Mouse (Mus musculus): Measurements from ENCODE around the gene Olfr71.

The Olfr71 gene

DNA sequence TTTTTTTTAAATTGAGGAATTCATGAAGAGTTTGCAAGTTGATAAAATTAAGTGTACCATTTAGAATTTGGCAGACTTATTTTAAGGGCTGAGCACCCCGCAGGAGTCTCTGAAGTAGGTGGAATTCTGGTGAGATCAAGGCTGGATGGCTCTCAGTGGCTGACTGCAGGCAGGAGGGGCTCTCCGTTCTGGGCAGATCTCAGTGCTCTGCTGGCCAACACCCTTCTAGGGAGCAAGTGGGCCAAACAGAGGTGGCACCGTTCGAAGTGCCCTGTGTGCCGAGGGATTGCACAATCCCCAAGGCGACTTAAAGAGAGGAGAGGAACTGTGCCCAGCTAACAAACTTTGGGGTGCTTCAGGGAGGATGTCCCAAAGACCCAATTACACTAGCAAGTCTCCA, at the start of gene Olfr71:
Gene Olfr71, minus strand, starts transcription at position 387 of the 400 bp plus-strand sequence.
- no peak for DNase-seq (ENCODE audit: low spot score)

DNA sequence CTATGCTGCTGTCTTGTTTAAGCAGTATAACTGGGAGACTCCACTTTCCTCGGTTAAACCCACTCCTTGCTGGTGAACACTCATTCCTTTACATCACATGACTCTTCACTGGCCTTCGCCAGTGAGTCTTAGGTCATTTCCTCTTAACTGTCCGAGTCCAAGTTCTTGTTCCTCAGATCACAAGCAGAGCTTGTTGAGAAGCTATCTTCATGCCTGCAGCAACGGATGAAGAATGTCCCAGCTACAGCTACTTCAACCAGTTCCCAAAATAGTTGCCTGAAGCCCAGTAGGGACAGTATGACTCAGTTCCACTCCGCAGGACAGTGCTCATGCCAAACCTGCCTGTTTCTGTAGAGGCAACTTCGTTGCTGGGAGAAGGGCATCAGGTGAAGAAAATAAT, 47.2 kb upstream of the Olfr71 start:
- no peak for DNase-seq (ENCODE audit: low spot score)

DNA sequence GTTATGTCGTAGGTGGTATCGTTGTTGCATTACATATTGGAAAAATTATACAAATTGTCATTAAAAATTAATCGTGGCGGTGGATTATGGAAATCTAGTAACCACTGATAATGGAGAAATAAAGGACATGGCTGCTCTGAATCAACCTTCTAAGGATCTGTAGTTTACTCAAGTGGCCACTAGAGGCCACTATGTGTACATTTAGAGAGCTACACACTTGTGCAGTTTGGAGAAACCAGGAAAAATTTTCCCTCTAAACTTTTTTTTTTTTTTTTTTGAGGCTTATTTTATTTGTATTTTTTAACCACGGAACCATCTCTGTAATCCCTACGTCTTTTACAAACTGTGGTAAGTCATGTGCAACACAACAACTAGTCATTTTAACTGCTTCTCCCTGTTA, 35.1 kb upstream of the Olfr71 start:
- no peak for DNase-seq (ENCODE audit: low spot score)

DNA sequence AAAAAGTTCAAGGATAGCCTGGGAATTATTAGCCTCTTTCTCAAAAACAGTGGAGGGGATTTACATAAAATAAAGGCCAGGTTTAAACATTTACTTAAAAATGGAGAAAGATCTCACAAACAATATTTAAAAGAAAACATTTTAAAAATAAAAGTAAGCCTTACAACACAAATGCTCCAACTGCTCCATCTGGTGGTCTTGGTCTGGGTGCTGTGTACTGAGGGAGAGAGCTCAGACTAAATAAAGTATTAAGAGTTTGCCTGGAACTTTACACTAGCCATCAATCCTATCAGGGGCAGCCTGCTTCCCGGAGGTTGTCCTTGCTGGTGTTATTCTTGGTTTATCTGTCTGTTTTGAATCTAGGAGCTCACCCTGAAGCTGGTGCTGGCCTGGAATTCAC, 33.0 kb upstream of the Olfr71 start:
- no peak for DNase-seq (ENCODE audit: low spot score)

DNA sequence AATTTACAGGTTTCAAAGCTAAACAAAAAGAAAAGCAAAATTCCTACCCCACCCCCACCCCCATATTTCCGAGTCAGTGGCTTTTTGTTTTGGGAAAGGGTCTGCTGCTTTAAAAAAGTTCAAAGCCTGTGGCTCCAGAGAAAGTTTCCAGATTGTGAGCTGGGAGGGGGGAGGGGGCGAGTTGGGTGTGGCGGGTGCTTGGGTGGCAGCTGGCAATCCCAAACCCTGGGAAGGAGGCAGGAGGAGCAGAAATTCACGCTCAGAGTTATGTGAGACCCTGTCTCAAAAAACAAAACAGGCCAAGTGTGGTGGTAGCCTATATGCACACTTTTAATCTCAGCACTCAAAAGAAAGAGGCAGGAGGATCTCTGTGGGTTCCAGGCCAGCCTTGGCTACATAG, 32.6 kb upstream of the Olfr71 start:
- no peak for DNase-seq (ENCODE audit: low spot score)

DNA sequence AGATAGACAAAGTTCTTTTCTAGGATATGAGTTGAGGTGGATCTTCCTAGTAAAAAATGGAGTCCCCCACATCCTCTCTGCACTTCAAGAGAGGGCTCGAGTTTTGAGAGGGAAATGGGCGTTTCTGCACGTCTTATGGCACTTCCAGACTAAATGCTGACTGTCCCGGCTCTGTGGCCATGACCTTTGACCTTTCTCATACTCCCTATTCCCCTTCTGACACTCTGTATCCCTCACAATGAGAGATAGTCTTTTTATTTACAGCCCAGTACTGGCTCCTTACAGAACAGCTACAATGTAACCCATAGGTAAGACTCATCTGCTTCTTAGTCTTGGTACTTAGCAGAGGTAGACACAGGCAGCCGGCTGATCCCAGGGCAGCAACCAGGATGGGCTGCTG, 31.5 kb upstream of the Olfr71 start:
- no peak for DNase-seq (ENCODE audit: low spot score)

DNA sequence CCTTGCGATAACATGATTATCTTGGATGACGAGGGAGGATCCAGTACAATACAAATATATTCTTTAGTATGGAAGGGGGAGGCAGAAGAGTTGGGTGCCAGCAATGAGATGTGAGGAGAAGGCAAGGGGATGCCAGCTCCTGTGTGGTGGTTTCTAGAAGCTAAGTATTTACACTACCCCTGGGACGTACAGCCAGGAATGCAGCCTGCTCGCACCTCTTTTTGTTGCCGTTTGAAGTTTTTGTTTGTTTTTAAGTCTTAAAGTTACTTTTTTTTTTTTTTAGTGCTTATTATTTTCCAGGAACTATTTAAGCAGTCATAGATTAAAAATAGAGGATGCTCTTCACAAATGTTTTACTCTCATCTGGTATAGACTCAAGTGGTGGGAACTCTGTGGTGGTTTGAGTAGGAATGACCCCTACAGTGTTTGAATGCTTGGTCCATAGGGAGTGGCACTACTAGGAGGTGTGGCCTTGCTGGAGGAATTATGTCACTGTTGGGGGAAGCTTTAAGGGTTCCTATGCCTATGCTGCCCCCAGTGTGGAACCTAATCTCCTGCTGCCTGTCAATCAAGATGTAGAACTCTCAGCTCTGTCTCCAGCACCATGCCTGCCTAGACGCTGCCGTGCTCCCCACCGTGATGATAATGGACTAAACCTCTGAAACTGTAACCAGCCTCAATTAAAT, 29.1 kb upstream of the Olfr71 start:
- DNase-seq (ENCODE audit: low spot score): no peak

DNA sequence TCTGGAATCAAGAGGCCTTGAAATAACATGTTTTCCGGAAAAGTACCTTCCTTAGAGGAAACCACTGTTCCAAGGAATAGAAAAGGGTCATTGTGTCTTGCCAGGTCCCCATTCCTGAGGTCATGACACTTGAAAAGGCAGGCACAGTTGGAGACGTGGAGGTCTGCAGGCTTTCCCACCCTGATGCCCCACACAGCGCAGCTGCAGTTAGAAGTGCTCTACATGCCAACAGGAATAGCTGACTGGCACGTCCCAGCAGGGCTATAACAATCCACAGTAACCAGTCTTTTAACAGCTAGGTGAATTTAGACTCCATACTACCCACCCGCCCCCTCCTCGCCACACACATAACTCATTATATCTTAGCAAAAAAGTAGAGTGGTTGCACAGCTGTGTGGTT, 27.1 kb upstream of the Olfr71 start:
- DNase-seq (ENCODE audit: low spot score): no peak

DNA sequence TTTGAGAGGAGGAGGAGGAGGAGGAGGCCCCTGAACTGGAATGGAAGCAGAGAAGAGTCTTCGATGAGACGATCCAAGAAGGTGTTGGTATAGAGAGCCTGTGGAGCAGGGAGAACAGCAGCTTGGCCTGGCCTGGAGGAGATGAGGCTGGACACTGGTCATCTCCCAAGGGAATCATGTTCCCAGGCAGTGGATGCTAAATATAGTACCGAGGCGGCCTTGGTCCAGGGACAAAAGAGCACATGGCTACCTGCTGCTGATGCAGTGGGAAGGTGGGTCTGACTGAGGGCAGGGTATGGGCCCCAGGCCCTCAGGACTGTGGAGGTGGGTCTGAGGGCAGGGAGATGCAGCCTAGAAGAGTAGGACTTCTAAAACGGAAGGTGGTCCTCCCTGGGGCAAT, 23.1 kb upstream of the Olfr71 start:
- no peak for DNase-seq (ENCODE audit: low spot score)

DNA sequence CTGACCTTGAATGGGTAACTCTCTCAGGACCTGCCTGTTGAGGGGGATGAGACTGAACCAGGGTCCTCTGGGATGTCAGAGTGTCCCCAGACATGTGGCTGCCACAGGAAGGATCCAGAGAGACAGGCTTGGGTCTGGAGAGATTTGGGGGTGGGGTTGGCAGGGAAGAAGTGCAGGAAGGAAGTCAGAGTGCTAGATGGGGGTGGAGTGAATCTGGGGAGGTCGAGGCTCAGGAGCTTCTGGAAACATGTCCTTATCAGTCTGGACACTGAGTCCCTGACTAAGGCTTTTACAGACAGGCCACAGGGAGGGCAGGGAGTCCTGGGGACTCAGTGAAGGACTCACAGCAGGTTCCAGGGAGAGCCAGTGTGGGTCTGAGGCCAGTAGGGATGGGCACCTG, 22.1 kb upstream of the Olfr71 start:
- no peak for DNase-seq (ENCODE audit: low spot score)

DNA sequence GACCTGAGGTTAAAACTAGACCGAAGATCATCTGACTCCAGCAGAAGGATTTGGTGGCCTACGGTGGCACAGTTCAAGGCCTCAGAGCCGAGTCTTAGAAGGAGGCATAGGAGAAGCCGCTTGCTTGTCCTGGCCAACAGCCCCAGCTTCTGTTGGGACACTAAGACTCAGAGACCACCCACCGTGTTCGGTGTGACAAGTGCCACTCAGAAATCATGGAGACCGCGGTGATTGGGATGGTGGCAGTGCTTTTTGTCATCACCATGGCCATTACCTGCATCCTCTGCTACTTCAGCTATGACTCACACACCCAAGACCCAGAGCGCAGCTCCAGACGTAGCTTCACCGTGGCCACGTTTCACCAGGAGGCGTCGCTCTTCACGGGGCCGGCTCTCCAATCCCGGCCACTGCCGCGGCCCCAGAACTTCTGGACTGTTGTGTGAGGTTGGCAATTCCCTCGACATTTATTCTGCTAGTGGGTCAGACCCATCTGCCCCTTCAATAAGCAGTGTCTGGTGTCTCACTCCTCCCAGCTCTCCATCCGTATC, 20.8 kb upstream of the Olfr71 start:
- DNase-seq (ENCODE audit: low spot score): no peak

DNA sequence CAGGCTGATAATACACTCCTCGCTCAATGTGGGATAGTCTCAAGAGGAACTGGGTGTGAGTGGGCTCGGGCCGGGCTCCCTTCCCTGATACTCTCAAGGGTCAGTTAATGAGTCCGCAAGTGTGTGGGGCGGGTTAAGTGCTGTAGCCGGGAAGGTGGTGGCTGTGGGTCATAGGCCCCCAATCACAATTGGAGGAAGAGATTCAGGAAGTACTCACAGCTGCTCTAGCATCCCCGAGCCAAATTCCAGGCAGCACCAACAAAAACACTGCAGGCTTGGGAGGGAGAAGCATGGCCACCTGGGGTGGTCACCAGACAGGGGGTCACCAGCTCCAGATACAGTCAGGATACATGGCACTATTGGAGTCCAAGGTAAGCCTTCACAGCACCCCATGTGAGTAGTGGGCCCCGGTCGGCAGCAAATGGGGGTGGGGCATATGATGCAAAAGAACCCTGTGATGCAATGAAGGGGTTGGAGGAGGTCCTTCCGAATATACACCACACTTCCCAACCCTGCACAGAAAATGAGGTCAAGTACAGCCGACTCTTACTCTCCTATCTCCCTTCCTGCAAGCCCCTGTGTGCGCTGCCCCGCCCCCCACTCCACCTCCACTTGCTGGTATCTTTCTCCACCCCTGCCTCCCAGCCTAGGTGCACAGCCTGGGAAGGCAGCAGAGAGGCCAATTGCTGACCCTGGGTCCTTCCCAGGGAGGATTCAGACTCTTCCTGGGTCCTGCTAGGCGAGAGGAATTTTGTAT, 19.9 kb upstream of the Olfr71 start, which contains the start of gene Spaar:
Gene Spaar, plus strand, starts transcription at position 241 of the 757 bp plus-strand sequence.
- DNase-seq (ENCODE audit: low spot score): no peak

DNA sequence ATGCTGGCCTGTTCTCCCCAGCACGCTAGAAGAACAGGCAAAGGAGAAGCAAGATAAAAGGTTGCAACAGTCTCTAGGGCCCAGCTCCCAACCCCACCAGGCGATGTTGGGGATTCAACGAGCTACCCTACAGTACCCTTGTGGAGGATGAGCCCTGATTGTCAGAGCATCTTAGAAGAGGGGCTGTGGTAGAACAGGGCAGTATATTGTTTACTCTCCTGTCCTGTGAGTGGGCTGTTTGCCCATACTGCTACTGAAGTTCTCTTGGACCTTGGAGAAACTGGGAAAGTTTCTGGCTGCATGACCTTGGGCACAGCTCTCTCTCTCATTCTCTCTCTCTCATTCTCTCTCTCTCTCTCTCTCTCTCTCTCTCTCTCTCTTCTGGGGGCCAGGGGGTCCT, 19.1 kb upstream of the Olfr71 start:
- DNase-seq (ENCODE audit: low spot score): no peak

DNA sequence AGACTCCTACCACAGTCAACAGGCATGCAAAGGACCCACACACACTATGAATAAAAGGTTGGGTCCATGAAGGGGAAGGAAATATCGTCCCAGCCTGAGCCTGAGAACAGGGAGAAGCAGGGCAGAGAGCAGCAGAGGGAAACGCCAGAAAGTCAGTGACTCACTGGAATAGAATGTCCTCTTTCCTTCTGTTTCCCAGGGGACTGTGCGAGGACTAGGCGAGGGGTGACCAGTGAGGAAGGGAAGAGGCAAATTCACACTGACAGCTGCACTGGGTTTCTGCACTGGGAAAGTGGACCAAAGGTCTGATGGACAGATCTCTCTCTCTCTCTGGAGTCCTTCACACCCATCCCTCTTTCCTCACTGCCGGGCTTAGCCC, 18.5 kb upstream of the Olfr71 start:
- DNase-seq (ENCODE audit: low spot score): peak; percentile 75

DNA sequence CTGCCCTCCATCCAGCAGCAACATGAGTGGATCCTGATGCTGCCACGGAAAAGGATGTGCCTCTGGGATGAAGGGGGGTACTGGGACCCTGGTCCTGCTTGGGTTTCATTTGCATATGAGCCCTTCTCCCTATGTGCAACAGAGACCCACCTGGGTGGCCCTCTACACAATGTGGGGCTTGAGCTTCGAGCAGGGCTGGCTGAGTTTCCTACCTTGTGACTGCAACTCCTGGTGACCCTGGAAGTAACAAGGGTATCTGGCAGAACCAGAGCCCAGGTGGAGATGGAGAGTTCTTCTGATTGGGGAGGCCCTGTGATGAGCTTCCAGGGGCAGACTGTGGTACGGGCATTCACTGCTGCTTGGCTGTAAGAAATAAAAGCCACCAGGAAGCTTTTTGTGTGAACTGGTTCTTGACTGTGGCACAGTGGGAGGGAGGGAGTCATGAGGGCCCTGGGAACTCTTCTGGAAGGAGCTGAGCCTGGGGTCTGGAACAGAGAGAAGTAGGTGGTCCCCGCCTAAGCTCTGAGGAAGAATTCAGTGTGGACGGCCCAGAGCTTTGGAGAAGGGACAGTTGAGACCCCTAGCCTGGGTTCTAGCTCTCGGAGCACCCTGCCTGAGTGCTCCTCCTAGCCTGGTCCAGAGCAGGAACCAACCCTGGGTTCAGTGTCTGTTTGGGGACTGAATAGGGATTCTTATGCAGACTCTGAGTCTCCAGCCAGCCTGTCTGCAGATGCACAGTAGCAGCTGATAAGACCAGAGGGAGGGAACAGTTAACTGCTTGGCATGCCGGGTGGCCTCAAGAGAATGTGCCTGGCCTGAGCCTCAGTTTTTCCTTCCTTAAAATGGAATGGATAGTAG, 17.9 kb upstream of the Olfr71 start:
- no peak for DNase-seq (ENCODE audit: low spot score)

DNA sequence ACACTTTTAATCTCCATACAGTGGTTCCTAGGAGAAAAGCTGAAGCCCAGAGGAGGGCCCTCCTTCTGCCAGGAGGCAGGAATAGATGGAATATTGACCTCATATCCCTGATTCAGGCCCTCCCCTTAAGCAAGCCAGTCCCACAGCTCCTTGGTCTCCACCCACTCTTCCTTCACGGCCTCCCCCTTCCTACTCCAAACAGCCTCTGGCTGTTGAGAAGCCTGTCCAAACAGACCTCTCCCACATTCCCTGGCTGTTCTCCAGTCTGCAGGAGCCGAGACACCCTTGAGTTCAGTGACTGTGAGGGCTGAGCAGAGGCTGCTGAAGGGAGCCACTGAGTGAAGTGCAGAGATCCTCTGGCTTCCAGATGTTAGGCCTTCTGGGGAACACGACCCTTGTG, 16.9 kb upstream of the Olfr71 start, which contains the start of gene Hrct1:
Gene Hrct1, plus strand, starts transcription at position 194 of the 400 bp plus-strand sequence.
- peak; percentile 88 for DNase-seq (ENCODE audit: low spot score)

DNA sequence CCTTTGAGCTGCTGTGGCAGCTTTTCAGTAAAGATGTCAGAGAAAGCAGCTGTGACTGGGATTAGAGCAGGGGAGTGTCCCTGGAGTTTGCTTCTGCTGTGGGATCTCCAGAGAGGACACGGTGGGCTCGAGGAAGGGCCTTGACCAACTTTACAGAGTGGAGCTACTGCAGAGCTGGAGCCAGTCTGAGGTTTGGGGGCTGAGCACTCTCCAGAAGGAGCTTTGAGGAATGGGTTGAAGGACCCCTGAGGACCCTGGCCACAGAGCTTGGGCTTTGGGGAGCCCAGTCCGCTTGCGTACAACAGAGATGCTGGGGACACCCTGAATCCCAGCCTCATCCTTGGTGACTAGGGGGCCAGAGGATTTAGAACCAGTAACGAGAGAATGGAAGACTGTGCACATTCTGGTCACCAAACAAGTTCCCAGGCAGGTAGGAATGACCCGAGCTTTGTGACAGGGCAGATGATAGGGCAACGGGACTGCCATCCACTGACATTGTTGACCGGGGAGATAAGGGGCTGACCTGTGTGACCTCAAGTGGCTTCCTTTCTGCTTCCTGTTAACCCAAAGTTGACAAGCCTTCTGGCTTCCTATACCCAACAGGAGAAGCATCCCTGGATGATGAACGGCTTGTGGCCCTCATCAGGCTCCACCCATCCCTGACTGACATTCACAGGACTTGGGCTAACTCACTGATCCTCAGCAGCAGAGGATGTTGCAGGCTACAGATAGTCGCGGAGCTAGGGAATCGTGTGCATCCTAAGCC, 16.4 kb upstream of the Olfr71 start:
- DNase-seq (ENCODE audit: low spot score): no peak

DNA sequence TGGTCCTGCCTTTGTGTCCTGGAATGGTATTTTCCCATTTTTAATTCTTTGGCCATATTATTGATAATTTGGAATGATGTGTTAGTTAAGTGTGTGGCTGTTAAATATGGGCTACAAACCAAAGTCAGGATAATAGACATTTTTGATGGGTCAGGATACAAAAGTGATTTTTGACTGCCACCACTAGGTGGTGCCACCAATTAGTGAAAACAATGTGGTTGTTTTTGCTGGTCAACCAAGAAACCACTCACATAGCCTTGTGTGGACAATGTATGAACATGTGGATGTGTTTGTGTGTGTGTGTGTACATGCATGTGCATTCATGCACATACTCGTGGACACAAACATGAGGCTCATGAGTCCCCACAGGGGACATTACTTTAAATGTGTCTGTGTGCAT, 14.7 kb upstream of the Olfr71 start:
- DNase-seq (ENCODE audit: low spot score): peak; percentile 67

DNA sequence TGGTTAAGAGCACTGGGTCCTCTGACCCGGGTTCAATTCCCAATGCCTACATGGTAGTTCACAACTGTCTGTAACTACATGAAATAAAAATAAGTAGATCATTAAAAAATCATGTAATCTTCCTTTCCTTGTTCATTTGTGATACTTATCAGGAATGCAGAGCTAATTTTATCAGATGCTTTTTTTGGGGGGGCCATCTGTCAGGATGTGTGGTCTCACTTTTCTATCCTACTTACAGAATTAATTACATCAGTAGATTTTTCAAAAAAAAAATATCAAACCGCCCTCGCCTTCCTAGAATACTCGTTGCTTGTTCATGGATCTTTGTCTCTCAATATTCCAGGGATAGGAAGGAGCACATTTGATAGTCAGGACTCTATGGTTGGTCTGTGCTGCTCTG, 12.1 kb upstream of the Olfr71 start:
- no peak for DNase-seq (ENCODE audit: low spot score)

DNA sequence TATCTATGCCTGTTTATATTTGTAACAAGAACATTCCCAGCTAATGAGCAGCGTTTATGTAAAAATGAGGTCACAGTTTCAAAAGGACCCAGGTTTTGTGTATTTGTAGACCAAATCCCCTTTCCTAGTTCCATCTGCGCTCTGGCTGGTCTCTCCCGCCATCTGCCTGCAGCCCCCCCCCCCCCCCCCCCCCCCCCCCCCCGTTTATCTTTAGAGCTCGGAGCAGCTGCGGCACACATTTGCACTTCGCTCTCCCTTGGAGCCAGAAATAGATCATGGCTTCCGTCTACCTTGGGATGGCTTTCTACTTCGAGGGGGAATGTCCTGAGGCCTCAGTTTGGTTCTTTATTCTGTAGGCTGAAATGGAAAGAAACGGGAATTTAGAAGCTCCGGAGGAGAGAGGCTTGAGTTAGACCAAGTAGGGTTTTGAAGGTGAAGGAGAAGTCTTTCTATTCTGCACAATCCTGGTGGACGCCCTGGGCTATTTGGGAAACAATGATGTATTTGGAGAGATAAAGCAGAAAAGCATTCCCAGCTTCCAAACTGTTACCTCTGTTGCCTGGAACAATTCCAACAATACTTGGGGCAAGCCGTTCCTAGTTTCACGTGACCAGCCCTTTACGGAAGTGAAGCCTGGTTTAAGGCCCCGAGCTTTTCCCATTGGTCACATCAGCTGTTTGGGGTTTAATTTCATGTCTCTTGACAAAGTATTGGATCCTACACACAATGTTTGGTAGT, 10.6 kb upstream of the Olfr71 start:
- no peak for DNase-seq (ENCODE audit: low spot score)

DNA sequence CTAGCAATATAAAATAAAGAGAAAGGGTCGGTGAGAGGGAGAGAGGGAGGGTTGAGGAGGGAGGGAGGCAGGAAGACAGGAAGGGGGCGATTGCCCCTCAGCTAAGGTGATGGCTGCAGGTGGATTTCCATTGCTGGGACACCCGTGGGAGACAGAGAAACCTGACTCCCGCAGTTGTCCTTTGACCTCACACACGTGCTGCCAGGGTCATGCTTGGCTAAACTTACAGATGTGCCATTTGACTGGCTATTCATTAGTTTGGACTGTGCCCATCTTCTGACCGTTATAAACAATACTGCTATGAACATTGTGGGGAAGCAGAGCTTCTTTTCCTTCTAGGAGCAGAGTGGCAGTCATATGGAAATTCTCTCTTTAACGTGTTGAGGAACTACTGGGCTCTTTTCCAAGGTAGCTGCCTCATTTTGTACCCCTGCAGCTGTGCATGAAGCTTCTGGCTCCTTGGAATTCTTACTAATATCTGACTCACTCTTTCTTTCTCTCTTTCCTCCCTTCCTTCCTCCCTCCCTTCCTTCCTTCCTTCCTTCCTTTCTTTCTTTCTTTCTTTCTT, 3.7 kb upstream of the Olfr71 start:
- no peak for DNase-seq (ENCODE audit: low spot score)
